Mouse (Mus musculus): ENCODE results near the gene Anxa8. TPM values are rescaled to one million over a fixed set of nuclear protein-coding genes. Genes with fewer than 3 reads are reported as not detected.

The Anxa8 gene
- polyA plus RNA-seq, 1 experiment, result 0.69 TPM

DNA sequence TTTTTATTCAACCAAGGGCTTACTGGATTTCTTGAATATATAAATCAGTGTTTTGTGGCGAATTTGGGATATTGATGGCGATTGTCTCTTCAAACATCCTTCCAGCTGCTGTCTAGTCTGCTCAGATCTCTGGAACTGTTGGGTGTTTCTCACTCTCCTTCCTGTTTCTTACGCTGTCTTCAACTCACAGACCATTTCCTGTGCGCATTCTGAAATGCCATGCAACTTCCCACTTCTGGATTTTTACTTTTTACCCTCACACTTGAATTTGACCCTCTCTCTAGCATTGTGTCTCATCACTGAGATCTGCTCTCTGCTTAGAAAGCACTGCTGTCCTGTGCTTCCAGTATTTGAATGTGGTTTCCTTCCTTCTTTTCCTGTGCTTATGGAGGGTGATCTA lies 21.8 kb downstream of the Anxa8 start:
- 61% methylated on average over 4 of the region's 4 CpGs for WGBS
- no peak for DNase-seq (ENCODE audit: low read depth, low spot score)

- DNase-seq (ENCODE audit: low read depth, low spot score), result no peak
- 73% methylated on average over 4 of the region's 4 CpGs for WGBS
Measured at GRCm38 (mm10) chr14:34114311-34114710, 28.5 kb downstream of the Anxa8 start.

GRCm38 (mm10) chr14:34119046-34119723 lies 33.4 kb downstream of the Anxa8 start:
- 64% methylated on average over 7 of the region's 7 CpGs for WGBS

GRCm38 (mm10) chr14:34120016-34120910 lies 34.5 kb downstream of the Anxa8 start:
- no peak for DNase-seq (ENCODE audit: low read depth, low spot score)

More at GRCm38 (mm10) chr14:34119046-34119723, 33.4 kb downstream of the Anxa8 start:
- no peak for DNase-seq (ENCODE audit: low read depth, low spot score)

GRCm38 (mm10) chr14:34120923-34121351 lies 35.2 kb downstream of the Anxa8 start:
- DNase-seq (ENCODE audit: low read depth, low spot score), result no peak
- WGBS, result 90% methylated on average over 3 of the region's 3 CpGs

More at GRCm38 (mm10) chr14:34120016-34120910, 34.5 kb downstream of the Anxa8 start:
- 67% methylated on average over 12 of the region's 12 CpGs for WGBS

GRCm38 (mm10) chr14:34121691-34122090 lies 35.9 kb downstream of the Anxa8 start:
- no peak for DNase-seq (ENCODE audit: low read depth, low spot score)
- WGBS, result 93% methylated on average over 4 of the region's 4 CpGs

DNA sequence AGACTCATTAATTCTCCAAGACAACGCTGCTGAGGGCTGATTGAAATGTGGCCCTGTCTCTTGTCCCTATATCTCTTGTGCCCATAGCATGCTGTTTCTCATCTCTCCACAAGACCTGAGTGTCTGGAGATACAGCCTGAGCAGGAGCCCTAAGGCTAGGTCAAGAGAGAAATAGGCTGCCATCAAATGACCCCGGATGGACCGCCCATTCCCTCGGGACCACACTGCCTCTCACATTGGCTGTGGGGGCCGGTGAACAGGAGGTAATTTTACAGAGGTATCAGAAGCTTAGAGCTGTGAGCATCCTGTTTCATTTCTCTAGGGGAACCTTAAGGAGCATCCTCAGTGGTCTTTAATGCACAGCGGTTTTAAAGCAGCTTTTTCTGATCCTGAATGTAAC lies 45.4 kb downstream of the Anxa8 start:
- WGBS, result 68% methylated on average over 6 of the region's 6 CpGs
- no peak for DNase-seq (ENCODE audit: low read depth, low spot score)

DNA sequence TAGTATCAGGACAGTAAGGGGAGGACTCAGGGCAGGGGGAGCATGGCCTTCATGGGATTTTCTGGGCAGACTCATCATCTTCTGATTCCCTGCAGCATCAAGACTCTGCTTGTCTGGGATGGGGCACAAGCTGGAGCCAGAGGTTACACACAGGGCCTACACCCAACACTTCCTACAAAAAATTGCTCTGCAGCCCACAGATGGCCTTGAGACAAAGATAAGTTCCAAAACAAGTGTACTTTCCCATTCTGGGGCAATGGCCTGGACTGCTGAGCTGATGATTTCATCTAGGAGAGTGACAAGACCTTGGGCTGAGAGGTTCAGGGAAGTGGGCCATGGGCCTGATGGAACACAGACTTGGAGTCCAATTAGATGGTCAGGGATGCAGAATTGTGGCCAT lies 49.6 kb downstream of the Anxa8 start:
- DNase-seq (ENCODE audit: low read depth, low spot score), result no peak

GRCm38 (mm10) chr14:34139671-34140664 lies 54.2 kb downstream of the Anxa8 start:
- WGBS, result 77% methylated on average over 15 of the region's 15 CpGs
- DNase-seq (ENCODE audit: low read depth, low spot score), result no peak

- WGBS, result 78% methylated on average over 1 of the region's 1 CpGs
- DNase-seq (ENCODE audit: low read depth, low spot score), result no peak
Measured at GRCm38 (mm10) chr14:34142316-34142715, 56.5 kb downstream of the Anxa8 start.

GRCm38 (mm10) chr14:34142915-34143314 lies 57.1 kb downstream of the Anxa8 start:
- no peak for DNase-seq (ENCODE audit: low read depth, low spot score)
- WGBS, result 93% methylated on average over 10 of the region's 10 CpGs

Other genes with a start within 250 kb of the Anxa8 start
- gene Gdf10, start 162.4 kb upstream of the Anxa8 start, polyA plus RNA-seq (2012; rRNA removed), result 1.1 and 1.9 TPM in 2 replicates
- not detected in 2 replicates for gene Gdf2, start 144.9 kb upstream of the Anxa8 start, polyA plus RNA-seq (2012; rRNA removed)
- gene Rbp3, start 132.0 kb upstream of the Anxa8 start, polyA plus RNA-seq (2012; rRNA removed), result not detected in 2 replicates
- not detected in 2 replicates for gene Zfp488, start 107.2 kb upstream of the Anxa8 start, polyA plus RNA-seq (2012; rRNA removed)
- not detected in 2 replicates for gene Gm30083, start 70.8 kb upstream of the Anxa8 start, polyA plus RNA-seq (2012; rRNA removed)
- gene Gm5460, start 69.2 kb upstream of the Anxa8 start, polyA plus RNA-seq (2012; rRNA removed), result not detected in 2 replicates
- gene Antxrl, start 33.3 kb upstream of the Anxa8 start, polyA plus RNA-seq (2012; rRNA removed), result not detected in 2 replicates
- not detected in 2 replicates for gene A630023A22Rik, start 16.8 kb downstream of the Anxa8 start, polyA plus RNA-seq (2012; rRNA removed)
- 0.47 and 1.1 TPM in 2 replicates for gene Npy4r, start 66.5 kb downstream of the Anxa8 start, polyA plus RNA-seq (2012; rRNA removed)
- gene Gprin2, start 115.7 kb downstream of the Anxa8 start, polyA plus RNA-seq (2012; rRNA removed), result 0.04 TPM in 2 replicates
- gene Syt15, start 133.6 kb downstream of the Anxa8 start, polyA plus RNA-seq (2012; rRNA removed), result 1.4 and 2.7 TPM in 2 replicates
- 0.87 and 1.3 TPM in 2 replicates for gene Shld2, start 224.5 kb downstream of the Anxa8 start, polyA plus RNA-seq (2012; rRNA removed)
- 48.1 and 133 TPM in 2 replicates for gene Glud1, start 224.7 kb downstream of the Anxa8 start, polyA plus RNA-seq (2012; rRNA removed)

All from large intestine, adult 2 months (tissue).